Comparison of ENCODE assay signal across 10 mouse cellular contexts in the genomic region with DNA sequence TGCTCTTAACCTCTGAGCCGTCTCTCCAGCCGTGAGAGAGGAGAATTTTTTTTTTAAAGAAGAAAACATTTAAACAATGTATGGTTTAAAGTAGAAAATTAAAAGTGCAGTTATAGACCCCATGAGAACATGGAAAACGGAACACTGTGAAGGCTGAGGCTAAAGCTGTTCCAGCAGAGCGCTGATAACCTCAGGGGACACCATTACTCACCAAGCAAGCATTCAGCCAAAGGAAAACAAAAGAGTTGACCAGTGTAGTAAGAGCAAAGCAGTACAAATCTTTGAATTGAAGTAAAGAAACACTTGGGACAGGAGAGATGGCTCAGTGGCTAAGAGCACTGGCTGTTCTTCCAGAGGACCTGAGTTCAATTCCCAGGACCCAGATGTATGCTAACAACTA. TPM values are rescaled to one million over a fixed set of nuclear protein-coding genes. Genes with fewer than 3 reads are reported as not detected.
A peak's percentile ranks its signal among the peaks of the same experiment; 100 is the strongest.
DNase-seq lines count a peak whose midpoint lies in the region; ATAC-seq and TF ChIP-seq lines count a peak whose summit lies in the region.
"Had no signal": no experiment of that assay in that cellular context is flagged by ENCODE, and none has a peak within 500 bp of the region (broad histone marks: within the 10 kb centered on the region; RNA-seq: fewer than 3 reads in every experiment).

No protein-coding gene starts in this region.

- 38% methylated on average over 4 of the region's 4 CpGs for WGBS in kidney, postnatal 0 days
- 52% methylated on average over 4 of the region's 4 CpGs for WGBS in kidney, adult 2 months
- 29% methylated on average over 4 of the region's 4 CpGs for WGBS in embryonic facial prominence, embryonic 13.5 days
- 39% methylated on average over 4 of the region's 4 CpGs for WGBS in heart, embryonic 10.5 days
- WGBS in limb, embryonic 10.5 days, result 83% methylated on average over 4 of the region's 4 CpGs

- DNase-seq in kidney, postnatal 0 days (ENCODE audit: low spot score), result peak; percentile 77
- no peak for DNase-seq in kidney, adult 2 months
- DNase-seq in heart, embryonic 10.5 days (ENCODE audit: low spot score), result no peak
- DNase-seq in limb, embryonic 10.5 days (ENCODE audit: low spot score), result no peak
- no peak for DNase-seq in adrenal gland, postnatal 4 days (ENCODE audit: low spot score in 2 of 2)
- no peak for DNase-seq in right cerebral cortex, postnatal 4 days
- DNase-seq: lung, postnatal 4 days; spleen, adult 18-20 months; thymus, postnatal 4 days had no signal

- H3K9me3 ChIP-seq in kidney, postnatal 0 days (replicated peaks; ENCODE audit: low read length), result no peaks in the 10 kb centered on the region
- H3K9me3 ChIP-seq in embryonic facial prominence, embryonic 13.5 days, result no peaks in the 10 kb centered on the region
- H3K9me3 ChIP-seq in heart, embryonic 10.5 days, result no peaks in the 10 kb centered on the region
- H3K9me3 ChIP-seq in limb, embryonic 10.5 days (replicated peaks), result no peaks in the 10 kb centered on the region

- no peak overlapping the region for H3K4me3 ChIP-seq in kidney, postnatal 0 days (replicated peaks; ENCODE audit: low read depth, low read length)
- no peak overlapping the region for H3K4me3 ChIP-seq in kidney, adult 2 months (ENCODE audit: insufficient read depth, low read depth, low read length)
- no peak overlapping the region for H3K4me3 ChIP-seq in embryonic facial prominence, embryonic 13.5 days
- H3K4me3 ChIP-seq in heart, embryonic 10.5 days, result no peak overlapping the region
- H3K4me3 ChIP-seq in limb, embryonic 10.5 days, result no peak overlapping the region

- H3K27me3 ChIP-seq in kidney, postnatal 0 days (ENCODE audit: insufficient read depth, low read length), result no peaks in the 10 kb centered on the region
- H3K27me3 ChIP-seq in kidney, adult 2 months (replicated peaks; ENCODE audit: control insufficient read depth, insufficient read depth, low read length), result no peaks in the 10 kb centered on the region
- no peaks in the 10 kb centered on the region for H3K27me3 ChIP-seq in embryonic facial prominence, embryonic 13.5 days
- no peaks in the 10 kb centered on the region for H3K27me3 ChIP-seq in heart, embryonic 10.5 days (ENCODE audit: insufficient read depth, poor library complexity, severe bottlenecking)
- H3K27me3 ChIP-seq in limb, embryonic 10.5 days (ENCODE audit: low read depth, poor library complexity, severe bottlenecking), result no peaks in the 10 kb centered on the region

- no peak for TF ChIP-seq CTCF in kidney, postnatal 0 days (IDR thresholded peaks at IDR 0.05; ENCODE audit: low read depth)
- no peak for TF ChIP-seq CTCF in kidney, adult 2 months (conservative IDR thresholded peaks at IDR 0.05; ENCODE audit: insufficient read depth, insufficient read length, low read depth, low read length)

- H3K36me3 ChIP-seq in kidney, postnatal 0 days (ENCODE audit: insufficient read depth, low read length), result no peaks in the 10 kb centered on the region
- H3K36me3 ChIP-seq in kidney, adult 2 months (ENCODE audit: control insufficient read depth, insufficient read depth, low read length), result no peaks in the 10 kb centered on the region
- H3K36me3 ChIP-seq in embryonic facial prominence, embryonic 13.5 days, result no peaks in the 10 kb centered on the region
- no peaks in the 10 kb centered on the region for H3K36me3 ChIP-seq in heart, embryonic 10.5 days
- H3K36me3 ChIP-seq in limb, embryonic 10.5 days, result no peaks in the 10 kb centered on the region

- no peaks in the 10 kb centered on the region for H3K4me1 ChIP-seq in kidney, postnatal 0 days (replicated peaks; ENCODE audit: insufficient read depth, low read length)
- no peaks in the 10 kb centered on the region for H3K4me1 ChIP-seq in kidney, adult 2 months (ENCODE audit: control insufficient read depth, insufficient read depth, low read length)
- peaks cover 48% of the 10 kb centered on the region for H3K4me1 ChIP-seq in embryonic facial prominence, embryonic 13.5 days
- peaks cover 17% of the 10 kb centered on the region for H3K4me1 ChIP-seq in heart, embryonic 10.5 days
- peaks cover 32% of the 10 kb centered on the region for H3K4me1 ChIP-seq in limb, embryonic 10.5 days

- H3K9ac ChIP-seq in kidney, postnatal 0 days (ENCODE audit: low read depth, low read length), result no peak overlapping the region
- no peak overlapping the region for H3K9ac ChIP-seq in embryonic facial prominence, embryonic 13.5 days

- H3K4me2 ChIP-seq in kidney, postnatal 0 days (ENCODE audit: low read length), result no peak overlapping the region
- no peak overlapping the region for H3K4me2 ChIP-seq in embryonic facial prominence, embryonic 13.5 days

- TF ChIP-seq POLR2A in kidney, adult 2 months (IDR thresholded peaks at IDR 0.05; ENCODE audit: low read depth, low read length), result no peak

- H3K27ac ChIP-seq in kidney, postnatal 0 days, result peak overlapping the region; percentile 91
- H3K27ac ChIP-seq in kidney, adult 2 months (ENCODE audit: insufficient read depth, low read depth, low read length), result no peak overlapping the region
- peak overlapping the region; percentile 88 for H3K27ac ChIP-seq in embryonic facial prominence, embryonic 13.5 days
- peak overlapping the region; percentile 67; the same call in 1 of the 2 replicates for H3K27ac ChIP-seq in heart, embryonic 10.5 days
- peak overlapping the region; percentile 87 for H3K27ac ChIP-seq in limb, embryonic 10.5 days

- ATAC-seq in kidney, postnatal 0 days (replicated peaks; ENCODE audit: low FRiP score, low read depth), result no peak
- ATAC-seq in embryonic facial prominence, embryonic 13.5 days (ENCODE audit: insufficient number of reproducible peaks, insufficient read depth, low FRiP score, low TSS enrichment, low read depth), result no peak

RNA-seq across cellular contexts. Expression of a gene that starts 49.3 kb away (rescaled TPM):
- 156 and 160 TPM in 2 replicates for polyA plus RNA-seq in kidney, postnatal 0 days (2015; fragmentation: Nextera tagmentation; extraction: Ambion mirVana)
- 20.0 and 21.1 TPM in 2 replicates for polyA plus RNA-seq in kidney, adult 2 months (2012; rRNA removed)
- 237 and 252 TPM in 2 replicates for polyA plus RNA-seq in embryonic facial prominence, embryonic 13.5 days (2015; fragmentation: Nextera tagmentation; extraction: Ambion mirVana)
- 142 and 192 TPM in 2 replicates for polyA plus RNA-seq in heart, embryonic 10.5 days (2016; fragmentation: Nextera tagmentation; extraction: Ambion mirVana)
- polyA plus RNA-seq in limb, embryonic 10.5 days (2016; fragmentation: Nextera tagmentation; extraction: Ambion mirVana), result 260 and 300 TPM in 2 replicates
- total RNA-seq in adrenal gland, postnatal 4 days (2021), result 100 to 1,000 TPM; 203 to 231 TPM
